Mouse (Mus musculus) midbrain, embryonic 12.5 days (tissue): ENCODE data around the gene Zfp780b. TPM values are rescaled to one million over a fixed set of nuclear protein-coding genes. Genes with fewer than 3 reads are reported as not detected.
"Not testable (repeated sequence)": the region's sequence is repeated elsewhere in the genome, so short reads cannot be mapped to it uniquely, and the experiment has no call there.

Experiments
- ATAC-seq: fragments of 200-750 bp; cut with Nextera tagmentation; 2 replicates; pipeline ENCODE4 v1.8.0; 2017; ENCODE audit warnings: low read depth, moderate TSS enrichment, moderate library complexity; ENCODE audit not compliant: low FRiP score
- H3K27ac ChIP-seq: fragments of 300-500 bp; sonication (generic); replicated peaks from 2 replicates; pipeline ENCODE4 v1.5.1; 2016; ENCODE audit warnings: mild to moderate bottlenecking
- H3K27me3 ChIP-seq: fragments of 300-500 bp; sonication (generic); 2 replicates; pipeline ENCODE4 v1.6.1; 2016; ENCODE audit warnings: mild to moderate bottlenecking
- H3K36me3 ChIP-seq: fragments of 300-500 bp; sonication (generic); 2 replicates; pipeline ENCODE4 v1.6.1; 2016
- H3K4me1 ChIP-seq: fragments of 300-500 bp; sonication (generic); 2 replicates; pipeline ENCODE4 v1.6.1; 2016
- H3K4me2 ChIP-seq: fragments of 300-500 bp; sonication (generic); replicated peaks from 2 replicates; pipeline ENCODE4 v1.6.1; 2016; ENCODE audit warnings: mild to moderate bottlenecking, moderate library complexity
- H3K4me3 ChIP-seq: fragments of 300-500 bp; sonication (generic); 2 replicates; pipeline ENCODE4 v1.5.1; 2016; ENCODE audit warnings: mild to moderate bottlenecking
- H3K9ac ChIP-seq: fragments of 300-500 bp; sonication (generic); replicated peaks from 2 replicates; pipeline ENCODE4 v1.6.1; 2016; ENCODE audit warnings: mild to moderate bottlenecking, moderate library complexity
- H3K9me3 ChIP-seq: fragments of 300-500 bp; sonication (generic); 2 replicates; pipeline ENCODE4 v1.6.1; 2016; ENCODE audit warnings: mild to moderate bottlenecking
- WGBS: fragments of 180-500 bp; shearing (Covaris S2); methylation state at CpG from one replicate; pipeline ENCODE4 v1.1.7; 2016; 5-methylcytosine and 5-hydroxymethylcytosine counted together
- polyA plus RNA-seq: library from polyadenylated mRNA; unstranded; fragments of >200 nt; fragmentation: Nextera tagmentation; extraction: Ambion mirVana; gene quantifications from 2 replicates; pipeline ENCODE4 v1.2.1, GENCODE M21; 2016

Zfp780b gene
- polyA plus RNA-seq, 1 experiment from 2014 or later: 25.7 TPM

- not testable (repeated sequence) for H3K4me3 ChIP-seq, ATAC-seq, H3K4me2 ChIP-seq, H3K27me3 ChIP-seq, H3K27ac ChIP-seq, H3K9ac ChIP-seq, H3K4me1 ChIP-seq, H3K9me3 ChIP-seq
- 45% methylated on average over 4 of the region's 4 CpGs for WGBS
- H3K36me3 ChIP-seq: peaks cover 23% of the 10 kb centered on the region
These were observed 51.9 kb downstream of the Zfp780b start for GRCm38 (mm10) chr7:27927041-27927440.

- H3K27ac ChIP-seq, H3K9me3 ChIP-seq, H3K27me3 ChIP-seq, H3K4me3 ChIP-seq, H3K9ac ChIP-seq, H3K4me2 ChIP-seq, H3K4me1 ChIP-seq, ATAC-seq: not testable (repeated sequence)
- peaks cover 35% of the 10 kb centered on the region for H3K36me3 ChIP-seq
- 85% methylated on average over 4 of the region's 4 CpGs for WGBS
These were observed 68.0 kb downstream of the Zfp780b start for GRCm38 (mm10) chr7:27910952-27911351.

Other genes starting within 250 kb of the Zfp780b start
- 102 and 112 TPM in 2 replicates for gene Zfp60, start 247.8 kb downstream of the Zfp780b start, polyA plus RNA-seq
- gene Zfp626, start 172.0 kb downstream of the Zfp780b start, polyA plus RNA-seq: 2.5 and 2.6 TPM in 2 replicates
- 10.7 and 12.0 TPM in 2 replicates for gene Zfp59, start 140.6 kb downstream of the Zfp780b start, polyA plus RNA-seq
- gene Zfp607a, start 121.6 kb downstream of the Zfp780b start, polyA plus RNA-seq: 2.8 and 3.1 TPM in 2 replicates
- 17.5 and 18.2 TPM in 2 replicates for gene Zfp974, start 49.7 kb downstream of the Zfp780b start, polyA plus RNA-seq
- 6.7 and 7.2 TPM in 2 replicates for gene Zfp850, start 34.9 kb upstream of the Zfp780b start, polyA plus RNA-seq
- 355 TPM in 2 replicates for gene Psmc4, start 70.9 kb upstream of the Zfp780b start, polyA plus RNA-seq
- gene Fcgbp, start 92.1 kb upstream of the Zfp780b start, polyA plus RNA-seq: 0.10 and 0.28 TPM in 2 replicates
- gene 9530053A07Rik, start 150.3 kb upstream of the Zfp780b start, polyA plus RNA-seq: 0.10 and 0.13 TPM in 2 replicates
- 134 TPM in 2 replicates for gene Fbl, start 190.5 kb upstream of the Zfp780b start, polyA plus RNA-seq
- gene Dyrk1b, start 200.3 kb upstream of the Zfp780b start, polyA plus RNA-seq: 21.5 and 22.8 TPM in 2 replicates